Mouse (Mus musculus) neural tube, postnatal 0 days (tissue): ENCODE data around the gene Kif4. TPM values are rescaled to one million over a fixed set of nuclear protein-coding genes. Genes with fewer than 3 reads are reported as not detected.

Experiments
- polyA plus RNA-seq: library from polyadenylated mRNA; unstranded; fragments of >200 nt; fragmentation: Nextera tagmentation; extraction: Ambion mirVana; gene quantifications from 2 replicates; pipeline ENCODE4 v1.2.1, GENCODE M21; 2015

Gene Kif4
- 1.3 and 2.4 TPM in 2 replicates for polyA plus RNA-seq

GRCm38 (mm10) chrX:100625546-100625801 is at the start of gene Kif4:
TSS of gene Kif4 (plus strand) at chrX:100625737.

GRCm38 (mm10) chrX:100594791-100595190 is 30.7 kb upstream of the Kif4 start, which contains the start of gene P2ry4:
TSS of gene P2ry4 (minus strand) at chrX:100594869.

GRCm38 (mm10) chrX:100605314-100605713 is 20.2 kb upstream of the Kif4 start, which contains the start of gene Arr3:
TSS of gene Arr3 (plus strand) at chrX:100605497.

GRCm38 (mm10) chrX:100625802-100626793 is 561 bp downstream of the Kif4 start, which contains the start of gene Pdzd11:
TSS of gene Pdzd11 (minus strand) at chrX:100626568.

GRCm38 (mm10) chrX:100729665-100730188 is 104.2 kb downstream of the Kif4 start, which contains the start of gene Gdpd2:
TSS of gene Gdpd2 (plus strand) at chrX:100729873.

GRCm38 (mm10) chrX:100767181-100767884 is 141.8 kb downstream of the Kif4 start, which contains the start of gene Dlg3:
TSS of gene Dlg3 (plus strand) at chrX:100767722.

Other genes with a start within 250 kb of the Kif4 start
- gene Otud6a, start 196.7 kb upstream of the Kif4 start, polyA plus RNA-seq: not detected in 2 replicates
- not detected in 2 replicates for gene Awat2, start 183.0 kb upstream of the Kif4 start, polyA plus RNA-seq
- 30.3 and 31.7 TPM in 2 replicates for gene Igbp1, start 131.4 kb upstream of the Kif4 start, polyA plus RNA-seq
- not detected in 2 replicates for gene Dgat2l6, start 100.9 kb upstream of the Kif4 start, polyA plus RNA-seq
- gene Awat1, start 53.5 kb upstream of the Kif4 start, polyA plus RNA-seq: not detected in 2 replicates
- not detected in 2 replicates for gene P2ry4, start 30.9 kb upstream of the Kif4 start, polyA plus RNA-seq
- gene Arr3, start 20.2 kb upstream of the Kif4 start, polyA plus RNA-seq: not detected in 2 replicates
- gene Pdzd11, start 831 bp downstream of the Kif4 start, polyA plus RNA-seq: 75.9 and 78.0 TPM in 2 replicates
- gene Gdpd2, start 104.1 kb downstream of the Kif4 start, polyA plus RNA-seq: 31.8 and 41.1 TPM in 2 replicates
- 3.8 and 6.7 TPM in 2 replicates for gene Dlg3, start 142.0 kb downstream of the Kif4 start, polyA plus RNA-seq